Mouse (Mus musculus): ENCODE data around the gene Grifin.

Gene Grifin

DNA sequence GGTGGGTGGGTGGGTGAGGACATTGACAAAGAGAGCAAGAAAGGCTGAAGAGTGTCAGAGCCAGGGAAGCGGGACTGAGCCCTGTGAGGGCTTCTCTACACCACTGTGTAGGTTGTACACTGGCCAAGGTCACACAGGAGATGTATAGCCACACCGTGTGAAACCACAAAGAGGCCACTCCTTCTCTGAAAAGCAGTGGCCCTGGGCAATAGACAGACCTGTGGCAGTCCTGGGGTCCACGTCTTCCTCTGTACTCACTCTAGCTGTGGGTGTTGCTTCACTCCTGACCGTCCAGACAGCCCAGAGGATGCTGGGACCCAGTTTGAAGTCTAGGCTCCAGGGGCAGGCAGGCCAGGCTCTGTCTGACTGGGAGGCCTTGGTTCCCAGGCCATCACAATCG lies 30.0 kb upstream of the Grifin start:
- in situ Hi-C loops (cut with MboI, MseI): no loop called here

GRCm38 (mm10) chr5:140589082-140589774 lies 24.4 kb upstream of the Grifin start:
- in situ Hi-C loops (cut with MboI, MseI): no loop called here

- in situ Hi-C loops (cut with MboI, MseI): no loop called here
These were observed 19.0 kb upstream of the Grifin start for GRCm38 (mm10) chr5:140583732-140584368.

DNA sequence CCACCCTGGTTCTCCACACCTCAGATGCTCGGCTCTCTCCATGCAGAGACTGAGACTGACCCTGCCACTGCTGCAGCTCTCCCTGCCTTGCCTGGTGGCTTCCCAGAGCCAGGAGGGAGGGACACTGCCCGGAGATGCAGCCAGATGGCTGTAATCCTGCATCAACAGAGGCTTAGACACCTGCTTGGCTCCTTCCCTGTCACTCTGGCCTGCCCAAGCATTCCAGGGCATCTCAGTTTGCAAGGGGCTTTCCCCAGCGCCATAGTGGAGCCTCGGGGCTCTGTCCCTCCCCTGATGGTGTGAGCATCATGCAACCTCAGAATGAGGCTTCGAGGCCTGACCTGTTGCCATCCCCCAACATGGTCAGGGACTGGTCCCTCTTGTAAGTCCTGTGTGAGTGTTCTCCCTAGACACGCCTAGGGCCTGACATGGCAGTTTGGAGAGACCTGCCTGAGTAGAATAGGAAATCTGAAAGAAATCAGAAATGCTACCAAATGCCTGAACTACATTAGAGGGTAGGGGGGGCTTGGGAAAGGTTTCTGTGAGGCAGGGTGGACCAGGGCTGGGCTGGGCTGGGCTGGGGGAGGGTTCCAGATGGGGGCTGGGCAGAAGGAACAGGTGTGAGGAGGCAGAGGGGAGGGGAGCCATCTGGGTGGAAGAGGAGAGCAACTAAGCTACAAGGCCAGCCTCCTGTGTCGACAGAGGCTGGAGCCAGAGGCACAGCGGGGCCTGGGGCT lies 18.3 kb upstream of the Grifin start:
- in situ Hi-C loops (cut with MboI, MseI): no loop called here

DNA sequence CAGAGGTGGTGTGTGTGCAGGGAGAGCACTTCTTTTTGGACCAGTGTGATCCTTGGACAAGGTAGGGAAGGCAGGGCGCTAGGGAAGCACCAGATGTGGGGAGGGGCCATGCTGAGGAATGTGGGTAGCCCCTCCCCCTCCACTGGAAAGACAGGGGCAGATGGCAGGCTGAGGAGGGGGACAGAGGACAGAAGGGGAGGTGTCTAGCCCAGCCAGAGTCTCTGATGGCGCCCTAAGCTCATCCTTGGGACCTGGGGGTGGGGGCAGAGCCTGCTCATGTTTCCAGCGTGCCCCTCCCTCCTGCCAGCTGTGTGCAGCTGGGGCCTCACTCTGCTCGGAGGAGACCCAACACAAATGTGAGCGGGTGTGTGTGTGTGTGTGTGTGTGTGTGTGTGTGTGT lies 16.7 kb upstream of the Grifin start:
- in situ Hi-C loops (cut with MboI, MseI): no loop called here

DNA sequence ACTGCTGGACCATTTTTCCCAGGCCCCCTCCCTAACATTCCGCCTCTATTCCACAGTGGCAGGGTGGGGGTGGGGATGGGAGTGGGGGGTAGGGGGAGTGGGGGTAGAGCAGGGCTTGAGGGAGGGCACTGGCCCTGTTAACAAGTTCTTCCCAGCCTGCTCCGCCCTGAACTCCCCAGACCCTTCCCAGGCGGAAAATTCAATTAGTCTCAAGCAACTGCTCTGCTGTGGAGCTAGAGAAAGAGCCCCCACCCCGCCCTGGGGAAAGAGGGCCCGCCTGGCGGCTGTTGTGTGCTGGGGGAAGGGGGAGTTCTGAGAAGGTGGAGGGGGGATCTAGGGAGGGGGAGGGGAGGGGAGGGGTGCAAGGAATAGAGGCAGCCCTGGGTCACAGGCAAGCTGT lies 14.9 kb upstream of the Grifin start:
- in situ Hi-C loops (cut with MboI, MseI): no loop called here

DNA sequence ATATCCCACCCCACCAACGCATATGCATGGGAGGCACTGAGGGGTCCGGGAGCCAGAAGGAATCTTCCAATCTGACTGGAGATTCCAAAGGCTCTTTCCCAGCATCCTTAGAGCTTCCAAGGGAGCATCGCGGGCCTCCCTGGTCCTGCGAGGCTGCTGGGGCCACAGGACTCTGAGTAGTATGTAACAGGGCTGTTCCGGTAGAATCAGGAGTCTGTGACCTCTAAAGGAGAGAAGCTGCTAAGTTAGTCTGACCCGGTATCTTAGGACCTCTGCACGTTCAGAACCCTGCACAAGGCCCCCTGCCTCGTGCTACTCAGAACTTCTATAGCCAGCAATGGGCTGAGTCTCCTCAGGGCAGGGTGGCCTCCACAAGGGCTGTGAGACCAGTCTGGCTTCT lies 14.3 kb upstream of the Grifin start:
- in situ Hi-C loops (cut with MboI, MseI): no loop called here

- in situ Hi-C loops (cut with MboI, MseI): no loop called here
These were observed 10.6 kb upstream of the Grifin start for GRCm38 (mm10) chr5:140575381-140575866.

DNA sequence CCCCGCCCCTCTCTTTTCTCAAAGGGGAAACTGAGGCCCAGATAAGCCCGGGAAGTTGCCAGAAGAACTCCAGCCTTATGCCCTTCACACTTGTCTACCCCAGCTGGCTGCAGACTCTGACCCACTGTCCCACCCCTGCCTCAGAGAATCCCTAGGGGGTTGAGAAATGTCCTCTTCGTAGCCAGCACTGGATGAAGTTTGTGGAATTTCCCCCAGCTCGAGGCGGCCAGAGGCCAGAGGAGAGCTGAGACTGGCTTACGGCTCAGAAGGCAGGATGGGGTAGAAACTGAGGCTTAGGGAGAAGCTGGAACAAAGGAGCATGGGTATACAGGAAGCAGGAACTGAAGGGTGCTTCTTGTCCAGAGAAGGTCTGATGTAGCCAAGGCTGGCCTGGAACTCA lies 7.7 kb upstream of the Grifin start:
- in situ Hi-C loops (cut with MboI, MseI): no loop called here

DNA sequence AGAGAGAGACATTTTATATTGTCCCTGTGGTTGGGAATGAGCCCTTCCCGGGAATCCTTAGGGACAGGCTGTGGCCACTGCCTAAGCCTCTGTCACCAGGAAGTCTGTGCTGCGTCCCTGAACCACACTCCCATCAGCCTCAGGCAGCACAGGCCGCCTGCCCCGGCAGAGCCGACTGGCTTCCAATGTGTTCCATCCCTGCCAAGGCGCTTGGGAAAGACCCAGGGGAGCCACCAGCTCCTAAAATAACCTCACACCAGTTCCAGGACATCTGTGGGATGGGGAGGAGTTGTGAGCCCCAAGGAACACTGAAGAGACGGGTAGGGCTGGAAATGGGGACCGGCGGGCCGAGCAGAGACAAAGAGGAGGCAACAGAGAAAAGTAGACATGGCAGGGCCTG lies 6.8 kb upstream of the Grifin start:
- in situ Hi-C loops (cut with MboI, MseI): no loop called here

- in situ Hi-C loops (cut with MboI, MseI): no loop called here
These were observed 6.3 kb upstream of the Grifin start for GRCm38 (mm10) chr5:140571201-140571600.

- in situ Hi-C loops (cut with MboI, MseI): no loop called here
These were observed 5.5 kb upstream of the Grifin start for GRCm38 (mm10) chr5:140570223-140570870.

GRCm38 (mm10) chr5:140569032-140569595 lies 4.2 kb upstream of the Grifin start:
- in situ Hi-C loops (cut with MboI, MseI): loop anchor here (5.0 to 10.0 kb wide), 2 partner anchors 43 to 506 kb away; no protein-coding TSS in a partner anchor

DNA sequence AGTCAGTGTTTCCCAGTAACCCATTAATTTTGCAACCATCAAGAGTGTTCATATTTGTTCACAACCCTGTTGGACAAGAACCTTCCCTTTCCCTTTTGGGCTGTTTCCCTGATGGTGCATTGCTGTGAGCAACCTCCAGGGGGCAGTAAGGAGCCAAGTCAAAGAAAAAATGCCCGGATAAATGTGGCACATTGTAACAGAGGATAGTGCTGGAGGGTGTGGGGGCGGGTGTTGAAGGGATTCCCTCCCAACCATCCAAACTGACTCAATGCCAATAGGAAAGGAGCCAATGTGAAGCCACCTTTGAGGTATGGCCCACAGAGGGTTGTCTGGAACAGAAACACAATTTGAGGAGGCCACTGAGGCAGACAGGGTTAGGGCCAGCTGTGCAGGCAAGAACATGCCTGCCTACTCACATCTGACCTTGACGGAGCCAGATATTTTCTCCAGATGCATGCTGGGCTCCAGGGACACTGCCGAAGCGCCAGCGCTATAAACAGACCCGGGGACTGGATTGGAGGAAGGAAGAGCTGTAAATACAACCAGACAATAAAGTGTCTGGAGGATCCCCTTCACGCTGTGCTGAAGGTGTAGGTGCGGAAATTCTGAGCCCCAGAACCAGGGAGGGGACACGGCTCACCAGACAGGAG lies 3.6 kb upstream of the Grifin start:
- in situ Hi-C loops (cut with MboI, MseI): loop anchor here (5.0 to 10.0 kb wide), 2 partner anchors 44 to 506 kb away; no protein-coding TSS in a partner anchor

DNA sequence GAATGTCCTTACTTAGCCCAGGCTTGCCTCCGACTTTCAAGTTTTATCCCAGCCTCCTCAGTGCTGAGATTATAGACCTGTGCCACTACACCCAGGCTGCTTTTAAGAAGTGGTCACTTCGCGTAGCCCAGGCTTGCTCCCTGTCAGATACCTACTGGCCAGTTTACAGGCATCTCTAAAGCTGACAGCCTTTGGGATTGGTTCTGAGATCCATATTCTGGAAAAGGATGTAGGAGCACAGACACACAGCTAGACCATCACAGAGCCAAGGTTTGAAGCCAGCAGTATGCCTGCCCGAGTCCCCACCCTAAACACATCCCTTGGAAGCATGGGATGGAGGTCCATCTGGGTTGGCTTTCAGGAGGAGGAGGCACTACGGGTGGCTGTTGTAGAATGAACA lies 2.9 kb upstream of the Grifin start:
- in situ Hi-C loops (cut with MboI, MseI): loop anchor here (5.0 to 10.0 kb wide), 2 partner anchors 45 to 507 kb away; no protein-coding TSS in a partner anchor

- in situ Hi-C loops (cut with MboI, MseI): loop anchor here (5.0 to 10.0 kb wide), 2 partner anchors 45 to 507 kb away; no protein-coding TSS in a partner anchor
These were observed 2.5 kb upstream of the Grifin start for GRCm38 (mm10) chr5:140567321-140567720.

DNA sequence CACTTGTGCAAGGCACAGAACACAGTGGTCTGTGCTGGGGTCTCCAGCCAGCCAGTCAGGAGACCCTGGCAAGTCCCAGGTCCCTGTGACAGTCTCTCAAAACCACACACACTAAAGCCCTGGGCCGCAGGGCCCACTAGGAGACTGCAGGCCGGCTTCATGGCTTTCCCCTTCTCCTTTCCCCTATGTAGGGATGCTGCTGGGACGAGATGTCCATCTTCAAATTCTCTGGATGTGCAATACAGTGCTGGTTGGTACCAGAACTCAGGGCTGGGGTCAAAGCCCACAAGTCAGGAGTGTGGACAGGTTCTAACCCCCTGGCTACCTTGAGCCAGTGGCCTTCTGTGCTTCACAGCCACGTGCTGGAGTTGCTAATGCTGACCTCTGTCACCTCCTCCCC lies 1.4 kb upstream of the Grifin start:
- in situ Hi-C loops (cut with MboI, MseI): loop anchor here (5.0 to 10.0 kb wide), 2 partner anchors 46 to 509 kb away; no protein-coding TSS in a partner anchor

DNA sequence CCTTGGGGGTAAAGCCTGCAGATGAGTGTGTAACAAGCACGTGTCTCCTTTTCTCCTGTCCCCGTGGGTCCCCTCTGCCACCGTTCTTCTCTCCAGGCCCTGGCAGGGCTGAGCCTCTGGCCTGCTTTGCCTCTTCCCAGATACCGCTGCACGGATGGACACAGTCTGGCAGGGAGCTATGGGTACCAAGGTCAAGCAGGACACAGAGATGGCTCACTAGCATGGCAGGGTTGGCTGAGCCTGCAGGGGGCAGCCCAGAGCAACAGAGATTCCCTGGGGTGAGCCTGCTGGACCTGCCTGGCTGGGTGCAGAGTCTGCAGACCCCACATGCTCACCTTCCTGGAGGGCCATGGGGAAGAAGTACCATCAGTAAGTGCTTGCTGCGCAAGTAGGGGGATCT lies 985 bp upstream of the Grifin start:
- in situ Hi-C loops (cut with MboI, MseI): loop anchor here (5.0 to 10.0 kb wide), 2 partner anchors 46 to 509 kb away; no protein-coding TSS in a partner anchor

DNA sequence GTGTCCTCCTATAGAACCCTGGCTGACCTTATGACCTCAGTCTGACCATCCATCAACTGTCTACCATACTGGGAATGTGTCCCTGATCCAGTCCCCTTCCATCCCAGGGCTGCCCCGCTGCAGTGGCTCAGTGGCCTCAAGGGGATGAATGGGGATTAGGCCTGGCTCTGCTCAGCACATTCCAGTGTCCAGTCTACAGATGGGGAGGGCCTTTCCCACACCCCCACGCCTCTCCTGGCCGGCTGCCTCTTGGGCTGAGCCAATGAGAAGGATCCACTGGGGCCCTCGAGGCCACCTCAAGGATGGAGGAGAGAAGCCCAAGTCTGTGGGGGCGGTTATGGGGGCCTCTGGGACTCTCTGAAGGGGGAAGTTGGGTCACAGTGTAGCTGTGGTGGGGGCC lies 580 bp upstream of the Grifin start:
- in situ Hi-C loops (cut with MboI, MseI): loop anchor here (5.0 to 10.0 kb wide), 2 partner anchors 47 to 509 kb away; no protein-coding TSS in a partner anchor

DNA sequence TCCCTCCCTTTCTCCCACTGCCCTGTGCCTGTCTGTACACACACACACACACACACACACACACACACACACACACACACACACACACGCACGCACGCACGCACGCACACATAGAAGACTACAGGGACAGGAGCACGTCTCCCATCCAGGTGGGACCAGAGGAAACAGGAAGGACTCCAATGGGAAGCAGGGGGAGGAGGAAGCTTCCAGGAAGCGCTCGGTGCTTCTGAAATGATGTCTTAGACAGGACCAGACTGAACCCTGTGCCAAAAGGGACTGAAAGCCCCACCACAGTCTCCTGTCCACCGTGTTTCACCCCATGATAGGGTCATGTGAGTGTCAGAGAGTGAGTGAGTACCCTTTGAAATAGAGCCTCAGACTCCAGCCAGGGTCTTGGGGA lies 2.3 kb downstream of the Grifin start:
- in situ Hi-C loops (cut with MboI, MseI): loop anchor here (10.0 kb wide), 1 partner anchor 512 kb away; no protein-coding TSS in a partner anchor

DNA sequence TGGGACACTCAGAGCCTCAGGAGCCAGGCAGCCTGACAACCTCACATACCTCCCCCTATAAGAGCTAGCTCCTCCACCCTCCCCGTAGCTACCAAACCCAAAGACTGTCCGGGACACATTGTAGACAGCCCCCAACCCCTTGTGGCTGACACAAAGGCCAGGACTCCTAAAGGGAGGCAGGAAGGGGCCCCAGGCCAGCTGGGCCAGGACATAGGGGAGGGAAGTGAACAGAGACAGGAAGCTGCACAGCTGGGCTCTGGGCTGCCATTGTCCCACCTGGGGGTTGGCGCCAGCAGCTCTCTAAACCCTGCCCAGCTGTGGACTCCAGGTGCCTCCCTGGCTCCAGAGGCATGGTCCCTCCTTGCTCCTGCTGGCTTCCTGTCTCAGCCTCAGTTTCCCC lies 8.0 kb downstream of the Grifin start:
- in situ Hi-C loops (cut with MboI, MseI): no loop called here
